Mouse (Mus musculus) heart, embryonic 14.5 days (tissue): ENCODE results near the gene Tsc22d2. TPM values are rescaled to one million over a fixed set of nuclear protein-coding genes. Genes with fewer than 3 reads are reported as not detected.
"Not testable (repeated sequence)": the region's sequence is repeated elsewhere in the genome, so short reads cannot be mapped to it uniquely, and the experiment has no call there.

Source experiments
- ATAC-seq: fragments of 200-750 bp; cut with Nextera tagmentation; 2 replicates; pipeline ENCODE4 v1.8.0; 2017; ENCODE audit warnings: low read depth, moderate TSS enrichment; ENCODE audit not compliant: insufficient number of reproducible peaks, insufficient read depth, low FRiP score
- H3K27ac ChIP-seq, 2 experiments: fragments of 200-500 bp in 1 of 2; fragments of 300-500 bp in 1 of 2; sonication (generic) in 1 of 2; replicated peaks in 1 of 2; 2 replicates each; pipeline ENCODE4 v1.5.1; 2012 to 2014; ENCODE audit warnings: low read depth in 2 of 2, low read length in 2 of 2, control low read depth in 1 of 2, mild to moderate bottlenecking in 1 of 2, mixed read lengths in 1 of 2; ENCODE audit not compliant: control insufficient read depth in 1 of 2, insufficient read depth in 1 of 2
- H3K27me3 ChIP-seq: fragments of 300-500 bp; sonication (generic); 2 replicates; pipeline ENCODE4 v1.6.1; 2014; ENCODE audit warnings: mild to moderate bottlenecking, low read length, control low read depth; ENCODE audit not compliant: control insufficient read depth, insufficient read depth
- H3K36me3 ChIP-seq: fragments of 300-500 bp; sonication (generic); 2 replicates; pipeline ENCODE4 v1.6.1; 2014; ENCODE audit warnings: mild to moderate bottlenecking, control low read depth, low read length, mixed read lengths; ENCODE audit not compliant: control insufficient read depth, insufficient read depth
- H3K4me1 ChIP-seq, 2 experiments: fragments of 200-500 bp in 1 of 2; fragments of 300-500 bp in 1 of 2; sonication (generic) in 1 of 2; 2 replicates each; pipeline ENCODE4 v1.6.1; 2012 to 2014; ENCODE audit warnings: low read length in 2 of 2, control low read depth in 1 of 2, mixed read lengths in 1 of 2; ENCODE audit not compliant: control insufficient read depth in 2 of 2, insufficient read depth in 2 of 2
- H3K4me2 ChIP-seq: fragments of 300-500 bp; sonication (generic); 2 replicates; pipeline ENCODE4 v1.6.1; 2014; ENCODE audit warnings: mild to moderate bottlenecking, low read length
- H3K4me3 ChIP-seq, 2 experiments: fragments of 200-500 bp in 1 of 2; fragments of 300-500 bp in 1 of 2; sonication (generic) in 1 of 2; 2 replicates each; pipeline ENCODE4 v1.5.1; 2012 to 2014; ENCODE audit warnings: low read length in 2 of 2, mild to moderate bottlenecking in 2 of 2, control low read depth in 1 of 2, low read depth in 1 of 2, moderate library complexity in 1 of 2; ENCODE audit not compliant: control insufficient read depth in 1 of 2, insufficient read depth in 1 of 2
- H3K9ac ChIP-seq: fragments of 300-500 bp; sonication (generic); 2 replicates; pipeline ENCODE4 v1.6.1; 2014; ENCODE audit warnings: mild to moderate bottlenecking, low read length
- H3K9me3 ChIP-seq: fragments of 300-500 bp; sonication (generic); 2 replicates; pipeline ENCODE4 v1.6.1; 2016; ENCODE audit warnings: low read length, control low read depth; ENCODE audit not compliant: control insufficient read depth
- WGBS: fragments of 180-500 bp; shearing (Covaris S2); extraction: QIAGEN DNeasy Blood & Tissue Kit; methylation state at CpG from one replicate; pipeline ENCODE4 v1.1.7; 2014; 5-methylcytosine and 5-hydroxymethylcytosine counted together
- polyA plus RNA-seq: library from polyadenylated mRNA; unstranded; fragments of >200 nt; fragmentation: Nextera tagmentation; extraction: Ambion mirVana; gene quantifications from 2 replicates; pipeline ENCODE4 v1.2.1, GENCODE M21; 2014

The Tsc22d2 gene
- polyA plus RNA-seq, 1 experiment from 2014 or later: 25.3 TPM

- Histone ChIP-seq H3K4me3 (no peak overlapping the region), H3K27me3 (no peaks in the 10 kb centered on the region), H3K36me3 (0 out of 2 replicates have a peak, but pooled peaks cover 13% of the 10 kb centered on the region), H3K4me2 (no peak overlapping the region), H3K4me1 (no peaks in the 10 kb centered on the region), H3K9ac (no peak overlapping the region), H3K9me3 (no peaks in the 10 kb centered on the region), H3K27ac (no peak overlapping the region)
- 89% methylated on average over 2 of the region's 2 CpGs for WGBS
- no peak for ATAC-seq
These were observed 33.7 kb downstream of the Tsc22d2 start for GRCm38 (mm10) chr3:58448230-58448629.

- no peak overlapping the region for H3K4me3 ChIP-seq
- 0 out of 2 replicates have a peak, but pooled peaks cover 13% of the 10 kb centered on the region for H3K36me3 ChIP-seq
- H3K4me1 ChIP-seq: no peaks in the 10 kb centered on the region
- H3K27ac ChIP-seq: no peak overlapping the region
- H3K9me3 ChIP-seq: no peaks in the 10 kb centered on the region
- H3K9ac ChIP-seq: no peak overlapping the region
- H3K4me2 ChIP-seq: no peak overlapping the region
- no peaks in the 10 kb centered on the region for H3K27me3 ChIP-seq
- no peak for ATAC-seq
- 95% methylated on average over 3 of the region's 3 CpGs for WGBS
These were observed 35.0 kb downstream of the Tsc22d2 start for GRCm38 (mm10) chr3:58449487-58449886.

- no peak overlapping the region for H3K27ac ChIP-seq
- H3K4me3 ChIP-seq: no peak overlapping the region
- H3K9me3 ChIP-seq: no peaks in the 10 kb centered on the region
- H3K27me3 ChIP-seq: no peaks in the 10 kb centered on the region
- no peak overlapping the region for H3K4me2 ChIP-seq
- 35% methylated on average over 4 of the region's 4 CpGs for WGBS
- no peaks in the 10 kb centered on the region for H3K4me1 ChIP-seq
- H3K36me3 ChIP-seq: peaks cover 6% of the 10 kb centered on the region
- H3K9ac ChIP-seq: no peak overlapping the region
- ATAC-seq: no peak
These were observed 40.1 kb downstream of the Tsc22d2 start for GRCm38 (mm10) chr3:58454414-58455205.

GRCm38 (mm10) chr3:58455255-58455654, 40.7 kb downstream of the Tsc22d2 start:
- no peak overlapping the region for H3K4me3 ChIP-seq
- no peak for ATAC-seq
- WGBS: 69% methylated on average over 3 of the region's 3 CpGs
- H3K27me3 ChIP-seq: no peaks in the 10 kb centered on the region
- H3K4me1 ChIP-seq: no peaks in the 10 kb centered on the region
- no peak overlapping the region for H3K4me2 ChIP-seq
- no peaks in the 10 kb centered on the region for H3K9me3 ChIP-seq
- H3K27ac ChIP-seq: no peak overlapping the region
- H3K9ac ChIP-seq: no peak overlapping the region
- peaks cover 12% of the 10 kb centered on the region for H3K36me3 ChIP-seq

DNA sequence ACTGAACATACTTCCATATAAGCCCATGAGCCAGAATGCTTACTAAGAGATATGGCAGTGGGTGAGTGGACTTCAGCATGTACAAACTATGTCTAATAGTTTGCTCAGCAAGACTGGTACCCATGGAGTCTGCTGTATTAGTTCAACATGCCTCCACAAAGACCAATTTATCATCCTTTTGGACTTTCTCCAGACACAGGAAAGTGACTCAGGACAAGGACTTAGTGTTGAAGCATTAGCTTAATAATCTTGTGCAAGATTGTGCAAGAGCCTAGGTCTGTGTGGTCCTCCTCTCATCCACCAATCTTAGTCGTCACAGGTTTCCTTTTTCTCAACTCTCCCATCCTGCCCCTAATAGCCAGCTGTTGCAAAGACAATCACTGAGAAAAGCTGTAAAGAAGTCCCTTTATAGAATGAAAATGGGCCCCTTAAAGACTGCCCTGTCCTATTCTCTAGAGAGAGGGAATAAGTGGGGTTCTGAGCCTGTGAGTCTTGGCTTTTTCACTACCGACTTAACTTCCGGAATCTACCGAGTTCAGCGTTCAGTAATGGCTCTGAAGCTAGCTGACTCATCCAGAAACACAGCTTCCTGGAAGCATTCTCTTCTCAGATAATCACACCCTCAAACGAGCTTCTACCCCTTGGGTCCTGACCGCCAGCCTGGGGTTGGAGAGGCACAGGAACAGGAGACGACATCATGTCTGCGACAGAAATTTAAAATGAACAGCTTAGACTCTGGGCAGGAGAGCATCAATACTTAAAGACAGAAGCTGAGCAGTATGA, 55.3 kb downstream of the Tsc22d2 start:
- H3K9me3 ChIP-seq: no peaks in the 10 kb centered on the region
- H3K4me2 ChIP-seq: 0 out of 2 replicates have a peak overlapping the region, but pooled peaks have one; percentile 5
- no peak overlapping the region for H3K27ac ChIP-seq
- no peak overlapping the region for H3K4me3 ChIP-seq
- WGBS: 46% methylated on average over 9 of the region's 9 CpGs
- H3K27me3 ChIP-seq: no peaks in the 10 kb centered on the region
- H3K36me3 ChIP-seq: no peaks in the 10 kb centered on the region
- H3K4me1 ChIP-seq: 0 out of 4 replicates have a peak, but pooled peaks cover 0 to 4% of the 10 kb centered on the region in 2 experiments
- no peak overlapping the region for H3K9ac ChIP-seq
- ATAC-seq: no peak

GRCm38 (mm10) chr3:58475298-58475697, 60.8 kb downstream of the Tsc22d2 start:
- ATAC-seq, H3K4me2 ChIP-seq, H3K36me3 ChIP-seq, H3K4me1 ChIP-seq, H3K9ac ChIP-seq, H3K27ac ChIP-seq, H3K27me3 ChIP-seq, H3K9me3 ChIP-seq, H3K4me3 ChIP-seq: not testable (repeated sequence)
- 67% methylated on average over 1 of the region's 1 CpGs for WGBS

DNA sequence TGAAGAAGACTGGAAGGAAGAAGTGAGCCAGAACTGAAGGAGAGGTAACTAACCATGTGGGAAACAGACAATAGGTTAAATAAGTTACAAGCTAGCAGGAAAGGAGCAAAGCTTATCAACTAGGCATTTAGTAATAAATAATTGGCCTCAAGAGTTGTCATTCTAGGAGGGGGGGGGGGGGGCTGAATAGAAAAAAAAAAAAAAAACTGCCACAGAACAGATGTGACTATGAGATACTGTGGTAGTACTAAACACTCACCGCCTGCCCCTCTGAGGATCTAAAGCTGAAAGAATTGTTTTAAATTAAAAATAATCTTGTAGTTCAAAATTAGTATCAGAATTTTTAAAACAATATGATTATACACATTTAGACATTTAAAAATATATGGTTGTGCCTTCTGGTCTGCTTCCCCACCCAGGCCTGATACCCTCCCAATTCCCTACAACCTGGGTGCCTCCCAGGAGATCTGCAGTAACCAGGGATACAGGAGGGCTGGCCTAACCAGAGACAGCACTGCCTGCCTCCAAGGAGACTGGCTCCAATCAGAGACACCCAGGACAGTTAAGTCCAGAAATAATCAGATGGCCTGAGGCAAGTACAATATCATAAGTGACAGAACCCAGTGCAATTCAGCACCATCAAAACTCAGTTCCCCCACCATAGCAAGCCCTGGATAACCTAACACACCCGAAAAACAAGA, 64.4 kb downstream of the Tsc22d2 start:
- no peak for ATAC-seq
- H3K4me3 ChIP-seq: no peak overlapping the region
- H3K27me3 ChIP-seq: no peaks in the 10 kb centered on the region
- no peak overlapping the region for H3K27ac ChIP-seq
- no peak overlapping the region for H3K4me2 ChIP-seq
- H3K36me3 ChIP-seq: no peaks in the 10 kb centered on the region
- 0 out of 2 replicates have a peak, but pooled peaks cover 3% of the 10 kb centered on the region for H3K9me3 ChIP-seq
- 72% methylated on average over 2 of the region's 2 CpGs for WGBS
- H3K4me1 ChIP-seq: no peaks in the 10 kb centered on the region
- no peak overlapping the region for H3K9ac ChIP-seq
